Mouse (Mus musculus) neural tube, embryonic 11.5 days (tissue): ENCODE data around the gene Capzb. TPM values are rescaled to one million over a fixed set of nuclear protein-coding genes. Genes with fewer than 3 reads are reported as not detected.

ENCODE experiments used
- ATAC-seq: fragments of 200-750 bp; cut with Nextera tagmentation; 2 replicates; pipeline ENCODE4 v1.8.0; 2017; ENCODE audit warnings: moderate number of reproducible peaks, mild to moderate bottlenecking, moderate TSS enrichment, moderate library complexity; ENCODE audit not compliant: insufficient read depth, low FRiP score, low TSS enrichment
- DNase-seq: peaks from one replicate; pipeline ENCODE4 v3.0.0-alpha.2; 2015; ENCODE audit warnings: low spot score
- H3K27ac ChIP-seq: fragments of 300-500 bp; sonication (generic); 2 replicates; pipeline ENCODE4 v1.5.1; 2014; ENCODE audit warnings: low read depth, mild to moderate bottlenecking, low read length
- H3K27me3 ChIP-seq: fragments of 300-500 bp; sonication (generic); 2 replicates; pipeline ENCODE4 v1.6.1; 2014; ENCODE audit warnings: mild to moderate bottlenecking, low read length, mixed read lengths; ENCODE audit not compliant: control insufficient read depth, insufficient read depth
- H3K36me3 ChIP-seq: fragments of 300-500 bp; sonication (generic); 2 replicates; pipeline ENCODE4 v1.6.1; 2014; ENCODE audit warnings: mild to moderate bottlenecking, low read length, moderate library complexity, mixed read lengths; ENCODE audit not compliant: control insufficient read depth, insufficient read depth
- H3K4me1 ChIP-seq: fragments of 300-500 bp; sonication (generic); 2 replicates; pipeline ENCODE4 v1.6.1; 2014; ENCODE audit warnings: low read length, mixed read lengths; ENCODE audit not compliant: control insufficient read depth, insufficient read depth
- H3K4me2 ChIP-seq: fragments of 300-500 bp; sonication (generic); 2 replicates; pipeline ENCODE4 v1.6.1; 2014; ENCODE audit warnings: low read depth, mild to moderate bottlenecking, moderate library complexity
- H3K4me3 ChIP-seq: fragments of 300-500 bp; sonication (generic); 2 replicates; pipeline ENCODE4 v1.5.1; 2014; ENCODE audit warnings: low read depth, low read length
- H3K9ac ChIP-seq: fragments of 300-500 bp; sonication (generic); 2 replicates; pipeline ENCODE4 v1.6.1; 2014; ENCODE audit warnings: mild to moderate bottlenecking, low read length
- H3K9me3 ChIP-seq: fragments of 300-500 bp; sonication (generic); 2 replicates; pipeline ENCODE4 v1.6.1; 2016; ENCODE audit warnings: low read length; ENCODE audit not compliant: control insufficient read depth
- WGBS: fragments of 180-500 bp; shearing (Covaris S2); extraction: QIAGEN DNeasy Blood & Tissue Kit; methylation state at CpG from one replicate; pipeline ENCODE4 v1.1.7; 2014; 5-methylcytosine and 5-hydroxymethylcytosine counted together
- polyA plus RNA-seq: library from polyadenylated mRNA; unstranded; fragments of >200 nt; fragmentation: Nextera tagmentation; extraction: Ambion mirVana; gene quantifications from 2 replicates; pipeline ENCODE4 v1.2.1, GENCODE M21; 2014

The Capzb gene
- polyA plus RNA-seq, 1 experiment from 2014 or later = 269 TPM

GRCm38 (mm10) chr4:139225944-139226343 is 33.2 kb downstream of the Capzb start:
- H3K4me3 ChIP-seq = no peak overlapping the region
- no peaks in the 10 kb centered on the region for H3K27me3 ChIP-seq
- no peak overlapping the region for H3K9ac ChIP-seq
- H3K36me3 ChIP-seq = no peaks in the 10 kb centered on the region
- DNase-seq (no peak), ATAC-seq (no peak)
- H3K4me2 ChIP-seq = no peak overlapping the region
- H3K27ac ChIP-seq = no peak overlapping the region
- WGBS = 85% methylated on average over 4 of the region's 4 CpGs
- H3K4me1 ChIP-seq = 0 out of 2 replicates have a peak, but pooled peaks cover 3% of the 10 kb centered on the region
- H3K9me3 ChIP-seq = no peaks in the 10 kb centered on the region

- Histone ChIP-seq H3K27me3 (no peaks in the 10 kb centered on the region), H3K27ac (no peak overlapping the region), H3K4me3 (no peak overlapping the region), H3K9ac (no peak overlapping the region), H3K4me2 (no peak overlapping the region), H3K36me3 (no peaks in the 10 kb centered on the region), H3K9me3 (no peaks in the 10 kb centered on the region), H3K4me1 (0 out of 2 replicates have a peak, but pooled peaks cover 3% of the 10 kb centered on the region)
- ATAC-seq (no peak), DNase-seq (no peak)
- 77% methylated on average over 13 of the region's 13 CpGs for WGBS
Measured at GRCm38 (mm10) chr4:139226504-139227216, 34.0 kb downstream of the Capzb start.

- no peaks in the 10 kb centered on the region for H3K36me3 ChIP-seq
Measured at GRCm38 (mm10) chr4:139227923-139228322, 35.2 kb downstream of the Capzb start.

GRCm38 (mm10) chr4:139229271-139229670 is 36.6 kb downstream of the Capzb start:
- no peak overlapping the region for H3K27ac ChIP-seq
- H3K27me3 ChIP-seq = no peaks in the 10 kb centered on the region
- 94% methylated on average over 5 of the region's 5 CpGs for WGBS
- no peak for ATAC-seq
- H3K36me3 ChIP-seq = no peaks in the 10 kb centered on the region
- no peak overlapping the region for H3K4me2 ChIP-seq
- H3K9me3 ChIP-seq = no peaks in the 10 kb centered on the region
- 0 out of 2 replicates have a peak, but pooled peaks cover 3% of the 10 kb centered on the region for H3K4me1 ChIP-seq
- H3K4me3 ChIP-seq = no peak overlapping the region
- no peak overlapping the region for H3K9ac ChIP-seq
- no peak for DNase-seq

More at GRCm38 (mm10) chr4:139227923-139228322, 35.2 kb downstream of the Capzb start:
- Histone ChIP-seq H3K4me2 (no peak overlapping the region), H3K9me3 (no peaks in the 10 kb centered on the region), H3K27me3 (no peaks in the 10 kb centered on the region), H3K4me1 (0 out of 2 replicates have a peak, but pooled peaks cover 3% of the 10 kb centered on the region), H3K4me3 (no peak overlapping the region), H3K9ac (no peak overlapping the region; the same call in 1 of the 2 replicates), H3K27ac (no peak overlapping the region)
- 85% methylated on average over 7 of the region's 7 CpGs for WGBS
- no peak for DNase-seq
- no peak for ATAC-seq

- no peaks in the 10 kb centered on the region for H3K36me3 ChIP-seq
- WGBS = 58% methylated on average over 11 of the region's 11 CpGs
- no peak overlapping the region for H3K4me3 ChIP-seq
- ATAC-seq = no peak
- H3K9ac ChIP-seq = no peak overlapping the region
- DNase-seq = no peak
- no peak overlapping the region for H3K4me2 ChIP-seq
- H3K27me3 ChIP-seq = no peaks in the 10 kb centered on the region
- no peaks in the 10 kb centered on the region for H3K9me3 ChIP-seq
- no peak overlapping the region for H3K27ac ChIP-seq
- 0 out of 2 replicates have a peak, but pooled peaks cover 3% of the 10 kb centered on the region for H3K4me1 ChIP-seq
Measured at GRCm38 (mm10) chr4:139230376-139231120, 37.8 kb downstream of the Capzb start.

- DNase-seq (no peak), ATAC-seq (no peak)
- Histone ChIP-seq H3K4me1 (0 out of 2 replicates have a peak, but pooled peaks cover 3% of the 10 kb centered on the region), H3K27ac (no peak overlapping the region), H3K4me3 (no peak overlapping the region), H3K9me3 (no peaks in the 10 kb centered on the region), H3K27me3 (no peaks in the 10 kb centered on the region), H3K4me2 (no peak overlapping the region), H3K9ac (no peak overlapping the region), H3K36me3 (no peaks in the 10 kb centered on the region)
- WGBS = 90% methylated on average over 8 of the region's 8 CpGs
Measured at GRCm38 (mm10) chr4:139231163-139231562, 38.5 kb downstream of the Capzb start.

DNA sequence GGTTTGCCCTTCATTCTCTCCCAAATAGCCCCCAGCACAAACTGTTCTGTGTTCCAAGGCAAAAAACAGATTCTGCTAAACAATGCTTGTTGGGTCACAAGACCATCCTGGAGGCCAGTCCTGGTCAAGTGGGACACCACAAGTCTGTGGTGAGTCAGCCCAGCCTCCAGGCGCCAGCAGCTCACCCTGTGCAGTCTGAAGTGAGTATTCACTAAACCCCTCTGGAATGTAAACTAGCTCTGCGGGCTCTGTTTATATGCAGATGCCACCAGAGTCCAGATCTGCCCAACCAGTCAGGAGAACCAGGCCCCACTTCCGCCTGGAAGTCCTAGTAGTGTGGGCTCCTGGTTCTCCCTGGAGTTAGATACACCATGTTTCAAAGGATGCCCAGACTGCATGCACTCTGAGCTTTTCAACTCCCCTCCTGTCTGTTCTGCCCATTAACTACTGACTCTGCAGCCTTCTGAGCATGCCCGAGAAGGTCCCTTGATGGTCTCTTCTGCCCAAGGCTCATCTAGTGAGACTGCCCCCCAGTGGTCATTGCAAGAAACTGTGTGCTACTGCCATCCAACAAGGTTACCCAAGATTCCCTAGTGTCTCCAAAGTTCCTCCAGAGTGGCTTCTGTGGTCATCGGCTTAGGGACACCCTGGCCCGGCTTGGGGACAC is 39.9 kb downstream of the Capzb start:
- no peaks in the 10 kb centered on the region for H3K9me3 ChIP-seq
- no peak for ATAC-seq
- no peaks in the 10 kb centered on the region for H3K27me3 ChIP-seq
- H3K27ac ChIP-seq = no peak overlapping the region
- no peak overlapping the region for H3K4me2 ChIP-seq
- peak; percentile 62 for DNase-seq
- WGBS = 53% methylated on average over 6 of the region's 6 CpGs
- no peak overlapping the region for H3K9ac ChIP-seq
- H3K36me3 ChIP-seq = no peaks in the 10 kb centered on the region
- no peak overlapping the region for H3K4me3 ChIP-seq
- 0 out of 2 replicates have a peak, but pooled peaks cover 3% of the 10 kb centered on the region for H3K4me1 ChIP-seq

- ATAC-seq (no peak), DNase-seq (no peak)
- no peak overlapping the region for H3K4me3 ChIP-seq
- no peak overlapping the region for H3K27ac ChIP-seq
- H3K27me3 ChIP-seq = no peaks in the 10 kb centered on the region
- no peaks in the 10 kb centered on the region for H3K36me3 ChIP-seq
- WGBS = 93% methylated on average over 7 of the region's 7 CpGs
- H3K4me1 ChIP-seq = 0 out of 2 replicates have a peak, but pooled peaks cover 3% of the 10 kb centered on the region
- no peaks in the 10 kb centered on the region for H3K9me3 ChIP-seq
- no peak overlapping the region for H3K4me2 ChIP-seq
- no peak overlapping the region for H3K9ac ChIP-seq
Measured at GRCm38 (mm10) chr4:139233146-139233495, 40.4 kb downstream of the Capzb start.
